Mouse (Mus musculus): ENCODE results near the gene Serpinb7.

Serpinb7 gene

DNA sequence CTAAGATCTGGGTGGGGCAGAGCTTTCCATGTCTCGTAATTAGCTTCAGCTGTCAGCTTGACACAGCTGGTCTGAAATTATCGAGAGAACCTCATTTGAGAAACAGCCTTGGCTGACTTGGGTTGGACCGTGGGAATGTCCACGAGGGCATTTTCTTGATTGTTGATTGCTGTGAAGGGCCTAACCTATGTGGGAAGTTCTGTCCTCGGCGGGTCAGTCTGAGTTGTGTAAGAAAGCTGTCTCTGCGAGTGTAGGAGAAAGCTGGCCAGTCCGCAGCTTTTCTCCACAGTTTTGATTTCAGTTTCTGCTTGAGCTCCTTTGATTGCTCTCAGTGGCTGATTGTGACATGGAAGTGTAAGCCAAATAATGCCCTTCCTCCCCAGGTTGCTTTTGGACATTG, 90.1 kb downstream of the Serpinb7 start:
- no peak for DNase-seq (ENCODE audit: low read depth, low spot score)

GRCm38 (mm10) chr1:107496789-107497188, 97.3 kb downstream of the Serpinb7 start:
- DNase-seq (ENCODE audit: low read depth, low spot score) = no peak

- DNase-seq (ENCODE audit: low read depth, low spot score) = no peak
These were observed 102.6 kb downstream of the Serpinb7 start for GRCm38 (mm10) chr1:107502025-107502424.

All from R1 (cell line).